Mouse (Mus musculus): ENCODE data around the gene Mpg. TPM values are rescaled to one million over a fixed set of nuclear protein-coding genes. Genes with fewer than 3 reads are reported as not detected.
"Not testable (repeated sequence)": the region's sequence is repeated elsewhere in the genome, so short reads cannot be mapped to it uniquely, and the experiment has no call there.

The Mpg gene
- polyA plus RNA-seq, 2 experiments, result 9.9 to 17.0 TPM

DNA sequence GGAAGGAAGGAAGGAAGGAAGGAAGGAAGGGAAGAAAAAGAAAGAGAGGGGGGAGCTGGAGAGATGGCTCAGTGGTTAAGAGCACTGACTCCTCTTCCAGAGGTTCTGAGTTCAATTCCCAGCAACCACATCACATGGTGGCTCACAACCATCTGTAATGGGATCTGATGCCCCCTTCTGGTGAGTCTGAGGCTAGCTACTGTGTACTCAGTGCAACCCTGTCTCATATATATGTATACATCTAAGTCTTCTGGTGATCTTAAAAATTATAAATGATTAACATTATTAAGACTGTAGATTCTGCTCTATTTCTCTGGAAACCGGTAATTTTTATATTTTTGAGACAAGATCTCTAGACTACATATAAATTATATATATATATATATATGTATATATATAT, 25.3 kb upstream of the Mpg start:
- TF ChIP-seq CTCF (IDR thresholded peaks at IDR 0.05; ENCODE audit: low read depth), result peak; percentile 57
- not testable (repeated sequence) for H3K27me3 ChIP-seq (ENCODE audit: control insufficient read depth, insufficient read depth, low read length); H3K9me3 ChIP-seq (ENCODE audit: control insufficient read depth, low read length); H3K36me3 ChIP-seq (replicated peaks; ENCODE audit: control insufficient read depth, insufficient read depth, low read depth); H3K9ac ChIP-seq (replicated peaks); H3K27ac ChIP-seq; H3K4me3 ChIP-seq (ENCODE audit: insufficient read depth in 1 of 2, low read depth in 2 of 2, low read length in 2 of 2); ATAC-seq (ENCODE audit: insufficient read depth); DNase-seq (ENCODE audit: low read depth in 3 of 3, low spot score in 3 of 3); H3K4me2 ChIP-seq (ENCODE audit: low read depth)
- WGBS (ENCODE audit: insufficient replicate concordance), result 43% methylated on average over 1 of the region's 1 CpGs
- H3K4me1 ChIP-seq (replicated peaks; ENCODE audit: control insufficient read depth in 2 of 2, insufficient read depth in 2 of 2, low read length in 1 of 2), result peaks cover 5 to 24% of the 10 kb centered on the region in 2 experiments

DNA sequence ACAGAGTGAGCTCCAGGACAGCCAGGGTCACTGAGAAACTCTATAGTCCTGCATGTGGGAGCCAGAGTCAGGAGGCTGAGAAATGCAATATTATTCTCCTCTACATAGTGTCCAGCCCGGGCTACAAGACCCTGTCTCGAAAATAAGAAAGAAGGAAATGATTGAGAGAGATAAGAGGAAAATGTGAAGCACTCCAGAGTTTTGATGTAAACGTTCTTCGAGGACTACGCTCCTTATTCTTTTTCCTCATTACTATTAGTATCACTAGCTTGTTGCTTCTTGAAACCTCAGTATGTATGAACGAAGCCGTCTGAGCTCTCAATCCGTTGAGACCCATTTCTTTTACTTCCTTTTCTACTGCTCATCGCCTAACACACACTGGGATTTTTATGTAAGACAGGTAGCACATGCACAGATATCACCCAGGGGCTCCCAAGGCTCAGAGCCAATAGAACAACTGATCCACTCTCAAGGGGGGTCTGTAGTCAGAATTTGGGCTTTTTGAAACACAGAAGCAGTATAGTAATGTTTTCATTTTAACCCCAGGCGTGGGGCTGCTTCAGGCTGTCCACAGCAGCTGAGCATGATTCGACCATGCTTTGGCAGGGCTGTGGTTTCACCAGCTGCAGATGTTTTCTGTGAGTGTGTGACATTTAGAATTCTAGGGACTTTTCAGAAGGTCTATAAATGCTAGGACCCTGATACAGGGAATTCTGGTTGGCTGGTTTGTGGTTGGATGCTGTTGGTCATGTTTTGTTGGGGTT, 24.2 kb upstream of the Mpg start:
- H3K27me3 ChIP-seq (ENCODE audit: control insufficient read depth, insufficient read depth, low read length), result no peaks in the 10 kb centered on the region
- H3K27ac ChIP-seq, result no peak overlapping the region
- DNase-seq (ENCODE audit: low read depth in 3 of 3, low spot score in 3 of 3) (no peak), ATAC-seq (ENCODE audit: insufficient read depth) (no peak)
- TF ChIP-seq EP300 (IDR thresholded peaks at IDR 0.05; ENCODE audit: low read depth) (no peak), CTCF (IDR thresholded peaks at IDR 0.05; ENCODE audit: low read depth) (no peak)
- peaks cover 8 to 26% of the 10 kb centered on the region in 2 experiments for H3K4me1 ChIP-seq (replicated peaks; ENCODE audit: control insufficient read depth in 2 of 2, insufficient read depth in 2 of 2, low read length in 1 of 2)
- no peak overlapping the region for H3K9ac ChIP-seq (replicated peaks)
- H3K4me3 ChIP-seq (ENCODE audit: insufficient read depth in 1 of 2, low read depth in 2 of 2, low read length in 2 of 2), result no peak overlapping the region
- no peaks in the 10 kb centered on the region for H3K9me3 ChIP-seq (ENCODE audit: control insufficient read depth, low read length)
- H3K4me2 ChIP-seq (ENCODE audit: low read depth), result no peak overlapping the region
- no peaks in the 10 kb centered on the region; the same call in 1 of the 2 replicates for H3K36me3 ChIP-seq (replicated peaks; ENCODE audit: control insufficient read depth, insufficient read depth, low read depth)
- WGBS (ENCODE audit: insufficient replicate concordance), result 46% methylated on average over 11 of the region's 11 CpGs

- Histone ChIP-seq H3K36me3 (replicated peaks; ENCODE audit: control insufficient read depth, insufficient read depth, low read depth) (peaks cover 15% of the 10 kb centered on the region), H3K4me1 (replicated peaks; ENCODE audit: control insufficient read depth in 2 of 2, insufficient read depth in 2 of 2, low read length in 1 of 2) (peaks cover 8 to 17% of the 10 kb centered on the region in 2 experiments), H3K9ac (replicated peaks) (peak within 1 kb of the TSS; percentile 75), H3K9me3 (ENCODE audit: control insufficient read depth, low read length) (no peaks in the 10 kb centered on the region), H3K27me3 (ENCODE audit: control insufficient read depth, insufficient read depth, low read length) (no peaks in the 10 kb centered on the region), H3K4me3 (ENCODE audit: insufficient read depth in 1 of 2, low read depth in 2 of 2, low read length in 2 of 2) (peak within 1 kb of the TSS; percentile 68 to 75), H3K4me2 (ENCODE audit: low read depth) (peak within 1 kb of the TSS; percentile 97), H3K27ac (peak within 1 kb of the TSS; percentile 87)
- TF ChIP-seq CTCF (IDR thresholded peaks at IDR 0.05; ENCODE audit: low read depth), result peak; percentile 85
- TF ChIP-seq EP300 (IDR thresholded peaks at IDR 0.05; ENCODE audit: low read depth), result peak; percentile 50
- under 1% methylated on average over 52 of the region's 52 CpGs for WGBS (ENCODE audit: insufficient replicate concordance)
- DNase-seq (ENCODE audit: low read depth in 3 of 3, low spot score in 3 of 3) (peak; percentile 98 to 99 (median 99)), ATAC-seq (ENCODE audit: insufficient read depth) (peak; percentile 99)
Measured at GRCm38 (mm10) chr11:32205058-32205873, 21.0 kb upstream of the Mpg start, which contains the start of gene Snrnp25. Snrnp25 (plus strand) TSS chr11:32205415.

- Histone ChIP-seq H3K27me3 (ENCODE audit: control insufficient read depth, insufficient read depth, low read length) (no peaks in the 10 kb centered on the region), H3K9ac (replicated peaks) (no peak overlapping the region), H3K27ac (no peak overlapping the region), H3K4me2 (ENCODE audit: low read depth) (no peak overlapping the region), H3K4me3 (ENCODE audit: insufficient read depth in 1 of 2, low read depth in 2 of 2, low read length in 2 of 2) (no peak overlapping the region), H3K4me1 (replicated peaks; ENCODE audit: control insufficient read depth in 2 of 2, insufficient read depth in 2 of 2, low read length in 1 of 2) (peaks cover 3 to 7% of the 10 kb centered on the region in 2 experiments), H3K9me3 (ENCODE audit: control insufficient read depth, low read length) (no peaks in the 10 kb centered on the region), H3K36me3 (replicated peaks; ENCODE audit: control insufficient read depth, insufficient read depth, low read depth) (peaks cover 15% of the 10 kb centered on the region)
- DNase-seq (ENCODE audit: low read depth in 3 of 3, low spot score in 3 of 3) (no peak), ATAC-seq (ENCODE audit: insufficient read depth) (no peak)
- 76% methylated on average over 9 of the region's 9 CpGs for WGBS (ENCODE audit: insufficient replicate concordance)
- TF ChIP-seq EP300 (IDR thresholded peaks at IDR 0.05; ENCODE audit: low read depth) (no peak), CTCF (IDR thresholded peaks at IDR 0.05; ENCODE audit: low read depth) (no peak)
Measured at GRCm38 (mm10) chr11:32210623-32211022, 15.7 kb upstream of the Mpg start.
